Mouse (Mus musculus) forebrain, embryonic 16.5 days (tissue): Measurements from ENCODE around the gene Nupr1. TPM values are rescaled to one million over a fixed set of nuclear protein-coding genes. Genes with fewer than 3 reads are reported as not detected.

ENCODE experiments used
- ATAC-seq: fragments of 200-750 bp; cut with Nextera tagmentation; 2 replicates; pipeline ENCODE4 v1.8.0; 2017; ENCODE audit warnings: mild to moderate bottlenecking, moderate library complexity
- H3K27ac ChIP-seq: fragments of 300-500 bp; sonication (generic); 2 replicates; pipeline ENCODE4 v1.5.1; 2014; ENCODE audit warnings: low read length, control low read depth
- H3K27me3 ChIP-seq: fragments of 300-500 bp; sonication (generic); replicated peaks from 2 replicates; pipeline ENCODE4 v1.6.1; 2014; ENCODE audit warnings: low read length; ENCODE audit not compliant: control insufficient read depth, insufficient read depth
- H3K36me3 ChIP-seq: fragments of 300-500 bp; sonication (generic); 2 replicates; pipeline ENCODE4 v1.6.1; 2014; ENCODE audit not compliant: control insufficient read depth, insufficient read depth
- H3K4me1 ChIP-seq: fragments of 300-500 bp; sonication (generic); replicated peaks from 2 replicates; pipeline ENCODE4 v1.6.1; 2014; ENCODE audit warnings: low read length; ENCODE audit not compliant: control insufficient read depth, insufficient read depth
- H3K4me2 ChIP-seq: fragments of 300-500 bp; sonication (generic); 2 replicates; pipeline ENCODE4 v1.6.1; 2014; ENCODE audit warnings: mild to moderate bottlenecking, low read length, control low read depth
- H3K4me3 ChIP-seq: fragments of 300-500 bp; sonication (generic); replicated peaks from 2 replicates; pipeline ENCODE4 v1.5.1; 2014; ENCODE audit warnings: mild to moderate bottlenecking, low read length, control low read depth
- H3K9ac ChIP-seq: fragments of 300-500 bp; sonication (generic); replicated peaks from 2 replicates; pipeline ENCODE4 v1.6.1; 2014; ENCODE audit warnings: low read depth, low read length, control low read depth
- H3K9me3 ChIP-seq: fragments of 300-500 bp; sonication (generic); 2 replicates; pipeline ENCODE4 v1.6.1; 2016; ENCODE audit warnings: low read length; ENCODE audit not compliant: control insufficient read depth
- WGBS: fragments of 180-500 bp; shearing (Covaris S2); extraction: QIAGEN DNeasy Blood & Tissue Kit; methylation state at CpG from one replicate; pipeline ENCODE4 v1.1.7; 2014; 5-methylcytosine and 5-hydroxymethylcytosine counted together
- polyA plus RNA-seq: library from polyadenylated mRNA; unstranded; fragments of >200 nt; fragmentation: Nextera tagmentation; extraction: Ambion mirVana; gene quantifications from 2 replicates; pipeline ENCODE4 v1.2.1, GENCODE M21; 2015

The Nupr1 gene
- 5.2 and 5.7 TPM in 2 replicates for polyA plus RNA-seq

DNA sequence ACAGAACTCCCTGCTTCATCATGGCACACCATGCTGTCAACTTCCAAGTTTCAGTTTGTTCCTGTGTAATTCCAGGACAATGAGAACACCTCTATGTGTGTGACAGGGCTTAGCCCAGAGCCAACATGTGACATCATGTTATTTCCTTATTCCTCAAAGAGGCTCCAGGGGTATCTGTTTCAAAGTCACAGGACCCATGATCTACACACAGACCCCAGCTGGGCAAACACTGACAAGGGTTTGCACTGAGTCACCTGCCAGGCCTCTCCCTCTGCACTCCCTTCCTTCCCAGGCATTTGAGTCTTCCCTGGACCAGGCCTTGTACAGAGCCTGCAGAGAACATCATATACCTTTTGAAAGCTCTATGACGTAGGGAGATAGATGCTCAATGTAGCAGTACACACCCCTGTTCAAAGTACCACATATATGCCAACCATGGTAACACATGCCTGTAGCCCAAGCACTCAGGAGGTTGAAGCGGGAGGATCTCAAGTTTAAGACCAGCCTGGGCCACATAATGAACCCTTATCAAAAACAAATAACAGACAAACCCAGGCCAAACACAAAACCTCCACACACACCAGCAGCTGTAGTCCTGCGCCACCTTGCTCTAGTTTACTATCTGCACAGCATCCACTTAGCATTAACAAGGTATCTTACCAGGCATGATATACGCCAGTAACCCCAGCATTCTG, at the start of gene Nupr1:
TSS of gene Nupr1 (minus strand) at position 38 of the 695 bp plus-strand sequence.
- no peak for ATAC-seq
- Histone ChIP-seq H3K4me2 (no peak within 1 kb of the TSS), H3K27ac (no peak within 1 kb of the TSS), H3K9me3 (no peaks in the 10 kb centered on the region), H3K4me1 (no peaks in the 10 kb centered on the region), H3K9ac (no peak within 1 kb of the TSS), H3K4me3 (no peak within 1 kb of the TSS), H3K36me3 (no peaks in the 10 kb centered on the region), H3K27me3 (peaks cover 1% of the 10 kb centered on the region; the same call in 1 of the 2 replicates)
- WGBS = 95% methylated on average over 4 of the region's 4 CpGs

DNA sequence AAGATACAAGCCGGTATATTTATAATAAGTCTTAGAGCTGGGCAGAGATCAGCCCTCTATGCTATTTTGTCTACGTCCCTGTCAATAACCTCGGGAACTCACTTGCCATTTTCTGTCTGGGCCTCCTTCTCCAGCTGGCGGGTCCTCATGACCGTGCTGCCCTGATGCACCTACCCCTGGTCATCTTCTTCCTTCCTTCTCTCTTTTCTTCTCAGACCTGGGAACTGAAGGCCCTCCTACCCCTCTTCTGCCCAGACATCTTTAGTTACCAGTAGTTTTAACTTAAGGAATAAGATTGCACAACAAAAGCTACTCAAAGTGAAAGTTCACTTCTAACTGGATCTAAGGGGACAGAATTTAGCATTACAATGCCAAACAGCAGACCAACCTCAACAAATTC, 49.0 kb upstream of the Nupr1 start:
- Histone ChIP-seq H3K27me3 (no peaks in the 10 kb centered on the region), H3K27ac (no peak overlapping the region), H3K4me3 (no peak overlapping the region), H3K36me3 (no peaks in the 10 kb centered on the region), H3K9me3 (no peaks in the 10 kb centered on the region), H3K9ac (no peak overlapping the region), H3K4me2 (no peak overlapping the region), H3K4me1 (no peaks in the 10 kb centered on the region)
- 91% methylated on average over 5 of the region's 5 CpGs for WGBS
- ATAC-seq = no peak

DNA sequence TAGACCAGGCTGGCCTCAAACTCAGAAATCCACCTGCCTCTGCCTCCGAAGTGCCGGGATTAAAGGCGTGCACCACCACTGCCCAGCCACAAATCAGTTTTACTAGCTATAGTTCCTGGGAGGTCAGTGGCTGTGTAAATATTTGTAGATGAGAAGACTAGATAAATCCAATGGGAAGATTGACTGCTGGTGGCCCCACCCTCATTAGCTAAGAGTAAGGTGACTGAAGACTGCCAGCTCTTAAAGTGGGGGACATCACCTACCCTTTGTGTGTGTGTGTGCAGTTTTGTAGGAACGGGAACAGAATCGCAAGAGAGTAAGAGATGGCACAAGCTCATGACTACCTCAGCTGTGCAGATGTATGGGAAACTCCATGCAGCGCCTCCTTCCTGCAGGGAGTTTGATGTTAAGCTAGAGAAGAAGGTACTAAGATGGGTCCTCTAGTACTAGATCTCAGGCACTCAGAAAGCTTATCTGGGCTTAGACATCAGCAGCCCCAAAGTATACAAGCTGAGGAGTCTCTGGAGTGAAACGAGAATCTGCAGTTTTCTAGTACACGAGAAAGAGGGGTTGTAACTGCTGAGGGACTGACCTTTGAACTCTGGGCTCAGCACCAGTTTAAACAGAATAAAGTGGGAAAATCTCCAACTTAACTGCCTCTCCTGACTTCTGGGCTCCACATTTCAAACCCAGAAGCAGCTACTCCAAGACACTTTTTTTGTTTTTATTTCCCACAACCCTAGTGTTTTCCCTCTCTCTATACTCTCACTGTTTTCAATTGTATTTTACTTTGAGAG, 48.1 kb upstream of the Nupr1 start:
- Histone ChIP-seq H3K9ac (no peak overlapping the region), H3K9me3 (no peaks in the 10 kb centered on the region), H3K36me3 (no peaks in the 10 kb centered on the region), H3K4me3 (no peak overlapping the region), H3K27ac (no peak overlapping the region), H3K4me1 (no peaks in the 10 kb centered on the region), H3K4me2 (no peak overlapping the region), H3K27me3 (no peaks in the 10 kb centered on the region)
- no peak for ATAC-seq
- 93% methylated on average over 8 of the region's 8 CpGs for WGBS

DNA sequence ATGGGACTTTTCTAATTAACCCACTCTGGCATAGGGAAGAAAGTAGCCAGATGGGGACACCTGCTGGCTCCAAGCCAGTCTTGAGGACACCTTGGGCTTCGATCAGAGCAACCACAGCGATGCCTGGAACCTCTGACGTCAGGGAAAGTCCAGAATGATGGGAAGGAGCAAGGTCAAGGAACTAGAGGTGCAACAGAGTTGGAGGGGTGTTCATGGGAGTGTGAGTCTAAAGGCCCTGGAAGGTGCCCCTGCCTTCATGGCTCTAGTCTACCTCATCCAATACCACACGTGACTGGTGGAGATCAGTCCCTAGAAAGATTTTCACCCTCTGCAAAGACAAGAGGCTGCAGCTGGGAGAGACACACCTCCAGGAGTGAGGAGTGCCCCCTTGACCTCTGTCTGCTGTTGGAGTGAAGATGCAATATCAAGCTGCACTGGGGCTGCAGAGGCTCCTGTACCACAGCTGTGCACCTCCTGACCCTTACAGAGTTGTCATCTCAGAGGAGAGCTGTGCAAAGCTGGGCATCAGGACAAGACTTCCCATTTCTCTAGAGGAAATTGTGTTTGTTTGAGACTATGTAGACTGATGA, 46.1 kb upstream of the Nupr1 start:
- WGBS = 82% methylated on average over 4 of the region's 4 CpGs
- peaks cover 3% of the 10 kb centered on the region for H3K36me3 ChIP-seq
- no peak overlapping the region for H3K27ac ChIP-seq
- H3K4me3 ChIP-seq = no peak overlapping the region
- H3K9ac ChIP-seq = no peak overlapping the region
- H3K9me3 ChIP-seq = no peaks in the 10 kb centered on the region
- H3K4me1 ChIP-seq = no peaks in the 10 kb centered on the region
- no peaks in the 10 kb centered on the region for H3K27me3 ChIP-seq
- no peak overlapping the region for H3K4me2 ChIP-seq
- no peak for ATAC-seq

DNA sequence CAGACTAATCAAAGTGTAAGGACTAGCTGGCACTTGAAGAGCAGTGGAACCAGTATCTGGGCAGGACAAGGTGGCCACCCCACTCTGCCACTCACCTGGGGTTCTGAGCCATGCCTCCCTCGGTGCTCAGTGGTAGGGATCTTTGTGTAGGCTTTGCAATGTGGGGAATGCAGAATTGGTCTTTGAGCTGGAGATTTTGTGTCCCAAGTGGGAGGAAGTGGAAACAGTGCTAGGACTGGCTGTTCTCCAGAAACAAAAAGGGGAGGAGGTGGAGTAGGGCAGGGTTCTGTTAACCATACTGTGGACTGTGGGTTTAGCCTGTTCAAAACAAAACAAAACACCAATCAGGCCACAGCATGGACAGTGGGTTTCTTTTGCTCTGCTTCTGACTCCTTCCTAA, 45.5 kb upstream of the Nupr1 start, which contains the start of gene Sult1a1:
TSS of gene Sult1a1 (minus strand) at position 226 of the 400 bp plus-strand sequence.
- no peak within 1 kb of the TSS for H3K4me3 ChIP-seq
- H3K36me3 ChIP-seq = peaks cover 3% of the 10 kb centered on the region
- no peak for ATAC-seq
- H3K4me1 ChIP-seq = no peaks in the 10 kb centered on the region
- H3K27me3 ChIP-seq = no peaks in the 10 kb centered on the region
- no peak within 1 kb of the TSS for H3K27ac ChIP-seq
- H3K4me2 ChIP-seq = no peak within 1 kb of the TSS
- 88% methylated on average over 1 of the region's 1 CpGs for WGBS
- H3K9me3 ChIP-seq = no peaks in the 10 kb centered on the region
- H3K9ac ChIP-seq = no peak within 1 kb of the TSS

DNA sequence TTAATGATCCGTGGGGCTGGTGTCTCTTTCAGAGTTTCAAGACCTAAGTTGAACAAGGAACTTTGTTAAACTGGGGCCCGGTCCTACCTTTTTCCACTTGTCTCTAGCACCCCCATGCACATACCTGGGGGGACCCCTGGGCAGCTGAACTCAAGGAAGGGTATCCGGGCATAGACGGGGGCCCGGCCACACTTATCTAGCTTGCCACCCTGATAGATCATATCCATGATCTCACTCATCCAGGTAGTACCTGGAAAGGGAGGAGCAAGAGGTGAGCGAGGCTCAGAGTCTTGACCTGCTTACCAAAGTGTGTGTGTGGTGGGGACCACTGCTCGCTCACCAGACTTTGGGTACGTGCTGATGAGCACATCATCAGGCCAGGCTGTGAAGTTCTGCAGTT, 44.4 kb upstream of the Nupr1 start:
- Histone ChIP-seq H3K9me3 (no peaks in the 10 kb centered on the region), H3K4me2 (no peak overlapping the region), H3K36me3 (peaks cover 3% of the 10 kb centered on the region), H3K4me3 (no peak overlapping the region), H3K9ac (no peak overlapping the region), H3K27ac (no peak overlapping the region), H3K4me1 (no peaks in the 10 kb centered on the region), H3K27me3 (no peaks in the 10 kb centered on the region)
- no peak for ATAC-seq
- WGBS = 97% methylated on average over 8 of the region's 8 CpGs

DNA sequence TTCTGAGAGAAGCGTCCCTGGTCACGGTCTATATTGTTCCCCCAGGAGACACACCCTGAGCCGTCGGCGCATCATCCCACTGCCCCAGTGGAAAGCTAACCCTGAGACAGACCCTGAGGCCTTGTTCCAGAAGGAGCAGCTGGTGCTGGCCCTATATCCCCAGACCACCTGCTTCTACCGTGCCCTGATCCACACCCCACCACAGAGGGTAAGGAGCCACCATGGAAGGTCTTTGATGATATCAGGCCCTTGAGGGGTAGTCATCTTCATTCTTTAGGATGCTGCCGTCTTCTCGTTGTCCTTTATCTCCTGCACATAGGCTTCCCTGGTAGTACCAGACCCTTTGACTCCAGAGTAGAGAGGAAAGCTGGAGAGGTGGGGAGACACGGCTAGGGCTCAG, 41.5 kb upstream of the Nupr1 start:
- Histone ChIP-seq H3K9ac (no peak overlapping the region), H3K9me3 (no peaks in the 10 kb centered on the region), H3K4me1 (no peaks in the 10 kb centered on the region), H3K27ac (no peak overlapping the region), H3K4me2 (no peak overlapping the region), H3K4me3 (no peak overlapping the region), H3K27me3 (no peaks in the 10 kb centered on the region), H3K36me3 (peaks cover 3% of the 10 kb centered on the region)
- ATAC-seq = no peak
- 94% methylated on average over 9 of the region's 9 CpGs for WGBS

DNA sequence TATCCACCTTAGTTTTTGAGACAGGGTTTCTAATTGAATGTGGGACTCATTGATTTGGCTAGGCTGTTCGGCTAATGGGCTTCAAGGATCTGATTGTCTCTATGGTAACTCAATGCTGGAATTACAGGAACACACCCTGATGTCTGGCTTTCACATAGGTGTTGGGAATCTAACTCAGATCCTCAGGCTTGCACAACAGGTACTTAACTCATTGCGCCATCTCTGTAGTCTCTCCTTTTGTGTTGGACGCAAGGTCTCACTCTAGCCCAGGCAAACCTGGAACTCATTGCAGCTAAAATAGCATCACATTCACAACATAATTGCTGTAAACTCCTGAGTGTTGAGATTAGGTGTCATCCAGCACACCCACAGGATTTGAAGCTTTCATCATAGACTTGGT, 39.5 kb upstream of the Nupr1 start:
- Histone ChIP-seq H3K27me3 (no peaks in the 10 kb centered on the region), H3K9ac (no peak overlapping the region), H3K27ac (no peak overlapping the region), H3K36me3 (peaks cover 3% of the 10 kb centered on the region), H3K4me1 (no peaks in the 10 kb centered on the region), H3K9me3 (no peaks in the 10 kb centered on the region), H3K4me3 (no peak overlapping the region), H3K4me2 (no peak overlapping the region)
- ATAC-seq = no peak
- 86% methylated on average over 3 of the region's 3 CpGs for WGBS

DNA sequence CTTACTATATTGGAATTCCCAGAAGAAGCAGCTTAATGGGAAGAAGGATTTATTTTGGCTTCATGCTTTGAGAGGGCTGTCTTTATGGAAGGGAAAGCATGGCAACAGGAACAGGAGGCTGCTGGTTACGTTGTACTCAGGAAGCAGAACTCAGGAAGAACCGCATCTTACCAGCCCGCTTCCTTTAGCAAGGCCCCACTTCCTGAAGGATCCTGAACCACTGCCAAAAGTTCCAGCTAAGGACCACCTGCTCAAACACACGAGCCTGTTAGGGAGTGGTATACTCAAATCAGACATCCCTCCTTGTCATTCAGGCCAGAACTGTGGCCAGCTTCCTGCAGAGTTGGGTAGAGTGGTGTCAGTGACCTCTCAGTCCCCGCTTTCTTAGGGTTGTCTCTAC, 37.8 kb upstream of the Nupr1 start:
- 75% methylated on average over 5 of the region's 5 CpGs for WGBS
- peaks cover 5% of the 10 kb centered on the region for H3K36me3 ChIP-seq

More for the DNA sequence above, 37.8 kb upstream of the Nupr1 start:
- Histone ChIP-seq H3K9me3 (no peaks in the 10 kb centered on the region), H3K4me2 (no peak overlapping the region), H3K9ac (no peak overlapping the region), H3K27me3 (no peaks in the 10 kb centered on the region), H3K27ac (no peak overlapping the region), H3K4me1 (no peaks in the 10 kb centered on the region), H3K4me3 (no peak overlapping the region)
- ATAC-seq = no peak
